Mouse (Mus musculus) lung, embryonic 16.5 days (tissue): ENCODE data around the gene Phf21a. TPM values are rescaled to one million over a fixed set of nuclear protein-coding genes. Genes with fewer than 3 reads are reported as not detected.

Source experiments
- ATAC-seq: fragments of 200-750 bp; cut with Nextera tagmentation; 2 replicates; pipeline ENCODE4 v1.8.0; 2017; ENCODE audit warnings: low read depth, mild to moderate bottlenecking, moderate library complexity
- H3K27ac ChIP-seq: fragments of 300-500 bp; sonication (generic); 2 replicates; pipeline ENCODE4 v1.5.1; 2014; ENCODE audit warnings: mild to moderate bottlenecking, control low read depth, low read length
- H3K27me3 ChIP-seq: fragments of 300-500 bp; sonication (generic); 2 replicates; pipeline ENCODE4 v1.6.1; 2014; ENCODE audit warnings: low read depth, low read length, mixed read lengths; ENCODE audit not compliant: control insufficient read depth, insufficient read depth
- H3K36me3 ChIP-seq: fragments of 300-500 bp; sonication (generic); 2 replicates; pipeline ENCODE4 v1.6.1; 2014; ENCODE audit warnings: low read length; ENCODE audit not compliant: control insufficient read depth, insufficient read depth
- H3K4me1 ChIP-seq: fragments of 300-500 bp; sonication (generic); replicated peaks from 2 replicates; pipeline ENCODE4 v1.6.1; 2014; ENCODE audit warnings: low read length, mixed read lengths; ENCODE audit not compliant: control insufficient read depth, insufficient read depth
- H3K4me2 ChIP-seq: fragments of 300-500 bp; sonication (generic); 2 replicates; pipeline ENCODE4 v1.6.1; 2014; ENCODE audit warnings: low read depth, low read length, control low read depth
- H3K4me3 ChIP-seq: fragments of 300-500 bp; sonication (generic); 2 replicates; pipeline ENCODE4 v1.5.1; 2014; ENCODE audit warnings: mild to moderate bottlenecking, low read length, control low read depth
- H3K9ac ChIP-seq: fragments of 300-500 bp; sonication (generic); 2 replicates; pipeline ENCODE4 v1.6.1; 2014; ENCODE audit warnings: low read length, control low read depth
- H3K9me3 ChIP-seq: fragments of 300-500 bp; sonication (generic); 2 replicates; pipeline ENCODE4 v1.6.1; 2016; ENCODE audit warnings: low read length; ENCODE audit not compliant: control insufficient read depth
- WGBS: fragments of 180-500 bp; shearing (Covaris S2); extraction: QIAGEN DNeasy Blood & Tissue Kit; methylation state at CpG from one replicate; pipeline ENCODE4 v1.1.7; 2014; 5-methylcytosine and 5-hydroxymethylcytosine counted together
- polyA plus RNA-seq: library from polyadenylated mRNA; unstranded; fragments of >200 nt; fragmentation: Nextera tagmentation; extraction: Ambion mirVana; gene quantifications from 2 replicates; pipeline ENCODE4 v1.2.1, GENCODE M21; 2015

Gene Phf21a
- polyA plus RNA-seq, result 25.5 and 31.4 TPM in 2 replicates

DNA sequence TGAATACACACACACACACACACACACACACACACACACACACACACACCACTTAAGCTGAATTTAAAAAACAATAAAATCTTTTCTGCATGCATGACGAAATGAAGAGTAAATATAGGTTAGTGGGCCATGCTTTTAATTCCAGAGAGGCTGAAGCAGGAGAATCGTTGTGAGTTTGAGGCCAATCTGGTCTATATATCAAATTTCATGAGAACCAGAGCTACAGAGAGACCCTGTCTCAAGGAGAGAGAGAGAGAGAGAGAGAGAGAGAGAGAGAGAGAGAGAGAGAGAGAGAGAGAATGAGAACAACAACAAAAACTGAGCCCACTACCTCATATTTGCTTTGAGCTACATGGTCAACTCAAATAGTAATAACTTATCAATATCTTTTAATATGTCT lies at the start of gene Phf21a:
Gene Phf21a, plus strand, starts transcription at position 301 of the 400 bp plus-strand sequence.
- no peaks in the 10 kb centered on the region for H3K4me1 ChIP-seq
- peak within 1 kb of the TSS; percentile 52 for H3K27ac ChIP-seq
- no peak within 1 kb of the TSS for H3K4me3 ChIP-seq
- H3K27me3 ChIP-seq, result no peaks in the 10 kb centered on the region
- H3K36me3 ChIP-seq, result no peaks in the 10 kb centered on the region
- no peaks in the 10 kb centered on the region for H3K9me3 ChIP-seq
- no peak within 1 kb of the TSS for H3K4me2 ChIP-seq
- ATAC-seq, result no peak
- 65% methylated on average over 2 of the region's 2 CpGs for whole genome bisulfite sequencing
- no peak within 1 kb of the TSS for H3K9ac ChIP-seq

DNA sequence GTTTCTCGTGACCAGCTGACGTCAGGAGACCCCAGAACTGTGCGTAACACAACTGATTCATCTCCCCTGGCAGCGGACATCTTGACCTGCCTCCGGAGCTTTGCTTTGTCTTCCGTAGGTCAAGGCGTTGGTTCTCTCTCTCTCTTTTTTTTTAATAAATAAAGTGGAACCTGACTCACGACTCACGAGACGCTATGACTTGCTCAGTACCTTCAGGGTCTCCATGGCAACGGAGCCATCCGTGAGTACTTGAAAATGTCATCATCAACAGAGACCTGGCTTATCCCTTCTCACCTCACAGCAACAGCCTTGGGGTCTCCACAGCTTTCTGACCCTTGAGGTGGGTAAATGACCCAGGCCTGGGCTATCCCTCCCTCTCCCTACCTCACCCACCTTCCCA lies 49.6 kb upstream of the Phf21a start:
- Histone ChIP-seq H3K9me3 (no peaks in the 10 kb centered on the region), H3K9ac (no peak overlapping the region), H3K27ac (no peak overlapping the region), H3K4me3 (no peak overlapping the region), H3K27me3 (no peaks in the 10 kb centered on the region), H3K4me2 (no peak overlapping the region), H3K4me1 (no peaks in the 10 kb centered on the region), H3K36me3 (no peaks in the 10 kb centered on the region)
- no peak for ATAC-seq
- 78% methylated on average over 12 of the region's 12 CpGs for WGBS

DNA sequence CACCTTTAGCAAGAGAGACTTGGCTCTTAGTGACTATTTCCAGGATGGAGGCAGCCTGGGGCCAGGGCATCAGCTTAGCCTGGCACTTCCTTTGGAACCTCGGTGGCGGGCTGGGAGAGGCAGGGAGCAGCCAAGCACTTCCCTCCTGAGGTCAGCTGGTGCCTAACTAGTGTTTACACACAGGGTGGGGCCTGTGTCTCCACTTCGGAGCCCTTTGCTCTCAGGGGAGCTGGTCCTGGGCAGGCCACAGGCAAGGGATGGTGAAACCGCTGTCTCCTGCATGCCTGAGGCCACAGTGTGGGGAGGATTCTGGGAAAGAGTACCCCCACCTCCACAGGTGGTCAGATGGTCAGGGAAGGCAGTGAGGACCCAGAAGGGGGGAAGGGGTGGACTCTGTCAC lies 45.3 kb upstream of the Phf21a start:
- H3K4me1 ChIP-seq, result no peaks in the 10 kb centered on the region
- H3K9ac ChIP-seq, result no peak overlapping the region
- WGBS, result 30% methylated on average over 4 of the region's 4 CpGs
- no peak overlapping the region for H3K4me3 ChIP-seq
- H3K9me3 ChIP-seq, result no peaks in the 10 kb centered on the region
- H3K27ac ChIP-seq, result no peak overlapping the region
- H3K27me3 ChIP-seq, result no peaks in the 10 kb centered on the region
- 0 out of 2 replicates have a peak, but pooled peaks have one; percentile 38 for ATAC-seq
- no peaks in the 10 kb centered on the region for H3K36me3 ChIP-seq
- no peak overlapping the region for H3K4me2 ChIP-seq

DNA sequence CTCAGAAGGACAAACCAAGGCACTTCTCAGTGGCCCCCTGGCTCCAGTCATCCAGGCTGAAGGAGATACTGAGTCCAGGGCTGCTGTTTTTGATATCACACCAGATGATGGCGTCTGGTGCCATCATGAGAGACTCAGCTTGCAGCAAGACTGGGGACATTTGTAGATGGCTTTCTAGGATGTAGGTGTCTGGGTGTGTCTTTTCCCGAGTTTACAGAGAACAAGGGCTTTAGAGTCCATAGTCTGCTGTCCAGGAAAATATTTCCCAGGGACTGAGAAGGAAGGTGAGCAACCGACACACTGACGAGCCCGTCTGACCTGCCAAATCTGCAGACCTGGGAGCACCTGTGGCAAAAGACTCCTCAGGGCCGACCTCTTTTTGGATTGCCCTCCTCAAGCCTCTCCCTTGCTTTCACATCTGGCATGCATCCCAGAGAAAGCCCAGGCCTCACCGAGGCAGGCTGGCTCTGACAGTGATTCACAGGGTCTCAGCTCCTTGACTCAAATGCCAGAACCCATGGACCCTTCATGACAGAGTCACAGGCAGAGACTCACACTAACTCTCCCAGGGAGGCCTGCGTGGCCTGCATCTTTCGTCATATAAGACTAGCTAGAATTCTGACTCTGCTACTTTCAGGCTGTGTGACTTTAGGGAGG lies 44.8 kb upstream of the Phf21a start:
- Histone ChIP-seq H3K9ac (no peak overlapping the region), H3K27ac (no peak overlapping the region), H3K4me2 (no peak overlapping the region), H3K4me3 (no peak overlapping the region), H3K27me3 (no peaks in the 10 kb centered on the region), H3K4me1 (no peaks in the 10 kb centered on the region), H3K9me3 (no peaks in the 10 kb centered on the region), H3K36me3 (no peaks in the 10 kb centered on the region)
- ATAC-seq, result no peak
- WGBS, result 62% methylated on average over 9 of the region's 9 CpGs

DNA sequence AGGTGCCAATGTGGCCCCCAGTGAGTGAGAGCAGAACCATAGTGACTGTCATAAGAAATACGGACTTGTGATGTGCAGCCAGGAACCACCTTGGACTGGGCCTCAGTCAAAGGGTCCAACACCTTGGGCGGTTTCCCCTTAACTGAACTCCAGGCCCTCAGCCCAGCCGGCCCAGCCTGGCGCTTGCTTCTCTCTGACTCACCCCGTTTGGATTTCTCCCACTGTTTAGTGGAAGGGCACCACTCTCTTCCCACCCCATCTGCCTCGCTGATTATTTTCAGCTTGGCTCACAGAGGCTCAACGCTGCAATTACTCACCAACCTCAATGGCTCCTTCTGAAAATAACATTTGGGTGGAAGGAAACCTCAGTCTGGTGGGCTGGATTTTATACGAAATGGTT lies 40.7 kb upstream of the Phf21a start:
- no peak overlapping the region for H3K4me3 ChIP-seq
- H3K9me3 ChIP-seq, result no peaks in the 10 kb centered on the region
- no peak overlapping the region for H3K4me2 ChIP-seq
- H3K27ac ChIP-seq, result no peak overlapping the region
- no peaks in the 10 kb centered on the region for H3K36me3 ChIP-seq
- 72% methylated on average over 8 of the region's 8 CpGs for WGBS
- no peaks in the 10 kb centered on the region; the same call in 1 of the 2 replicates for H3K27me3 ChIP-seq
- no peak for ATAC-seq
- no peak overlapping the region for H3K9ac ChIP-seq
- peaks cover 11% of the 10 kb centered on the region for H3K4me1 ChIP-seq

DNA sequence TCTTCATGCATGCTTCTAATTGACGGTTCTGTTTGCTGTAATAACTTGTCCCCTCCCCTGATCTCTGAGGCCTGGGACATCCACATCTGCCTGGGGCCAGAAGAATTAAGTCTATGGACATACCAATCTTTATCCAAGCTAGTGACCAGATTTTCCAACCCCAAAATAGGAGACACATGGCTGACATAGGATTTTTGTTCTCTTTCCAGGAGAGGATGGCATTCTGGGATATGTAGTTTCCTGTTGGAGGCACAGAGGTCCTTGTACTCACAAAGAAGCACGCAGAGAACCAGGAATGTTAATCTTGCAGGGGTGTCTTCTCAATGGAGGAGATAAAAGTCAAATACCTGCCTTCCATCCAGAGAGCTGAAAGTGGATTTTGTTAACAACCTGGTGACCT lies 40.2 kb upstream of the Phf21a start:
- H3K27me3 ChIP-seq, result no peaks in the 10 kb centered on the region; the same call in 1 of the 2 replicates

DNA sequence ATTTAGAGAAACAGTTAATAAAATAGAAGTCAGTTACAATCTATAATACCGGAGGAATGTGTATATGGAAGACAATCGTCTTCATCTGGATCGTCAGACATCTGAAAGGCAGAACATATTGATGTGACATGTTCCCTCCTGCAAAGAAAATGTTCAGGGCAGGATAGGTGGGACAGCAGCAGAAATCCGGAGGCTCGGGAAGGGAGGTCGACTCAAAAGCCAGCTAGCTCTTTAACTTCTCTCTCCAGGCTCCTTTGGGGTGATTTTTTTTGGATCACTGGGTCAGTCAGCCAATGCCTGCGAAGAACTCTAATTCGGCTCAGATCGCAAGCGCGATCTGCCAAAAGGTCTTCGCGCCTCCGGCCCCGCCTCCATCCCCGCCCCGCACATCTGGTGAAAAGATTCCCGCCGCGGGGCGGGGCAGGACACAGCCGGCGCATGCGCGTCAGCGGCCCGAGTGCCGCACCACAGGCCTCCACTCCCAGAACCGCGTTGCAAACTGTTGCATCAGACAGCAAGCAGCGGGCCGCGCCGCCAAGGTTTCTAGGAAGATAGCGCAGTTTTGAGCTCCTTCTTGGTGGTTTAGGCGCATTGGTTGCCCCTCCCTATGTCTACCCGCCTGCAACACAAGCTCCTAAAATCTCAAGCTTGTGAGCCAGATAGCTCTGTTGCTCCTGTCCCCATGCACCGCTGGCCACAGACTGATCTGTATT lies 37.7 kb upstream of the Phf21a start:
- H3K9ac ChIP-seq, result peak overlapping the region; percentile 68
- peak; percentile 89 for ATAC-seq
- peaks cover 14% of the 10 kb centered on the region for H3K27me3 ChIP-seq
- H3K36me3 ChIP-seq, result no peaks in the 10 kb centered on the region
- peak overlapping the region; percentile 45 for H3K4me3 ChIP-seq
- peak overlapping the region; percentile 75 for H3K4me2 ChIP-seq
- H3K9me3 ChIP-seq, result no peaks in the 10 kb centered on the region
- peaks cover 20% of the 10 kb centered on the region for H3K4me1 ChIP-seq
- peak overlapping the region; percentile 92 for H3K27ac ChIP-seq
- 2% methylated on average over 38 of the region's 38 CpGs for WGBS

More for the DNA sequence above, 40.2 kb upstream of the Phf21a start:
- no peaks in the 10 kb centered on the region for H3K36me3 ChIP-seq
- no peak overlapping the region for H3K4me3 ChIP-seq
- no peak overlapping the region for H3K4me2 ChIP-seq
- H3K4me1 ChIP-seq, result peaks cover 11% of the 10 kb centered on the region
- no peak for ATAC-seq
- H3K9ac ChIP-seq, result no peak overlapping the region
- H3K27ac ChIP-seq, result no peak overlapping the region
- WGBS, result 50% methylated on average over 2 of the region's 2 CpGs
- H3K9me3 ChIP-seq, result no peaks in the 10 kb centered on the region

DNA sequence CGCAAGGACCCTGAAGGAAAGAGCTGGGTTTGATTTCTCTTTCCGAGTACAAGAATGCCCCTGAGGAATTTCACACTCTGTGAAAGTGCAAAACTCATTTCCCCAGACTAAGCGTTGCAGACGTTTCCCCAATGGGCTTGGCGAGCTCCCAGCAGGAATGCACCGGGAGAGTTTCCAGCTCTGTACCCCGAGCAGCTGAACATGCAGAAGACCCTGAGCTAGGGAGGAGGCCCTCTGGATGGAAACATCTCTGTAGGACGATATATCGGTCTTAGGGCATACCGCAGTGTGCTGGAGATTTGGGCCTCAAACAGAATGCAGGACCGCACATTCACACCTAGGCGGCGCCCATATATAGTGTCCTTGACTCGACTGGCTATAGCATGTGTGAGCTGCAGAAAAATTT lies 37.1 kb upstream of the Phf21a start:
- peak overlapping the region; percentile 45 for H3K4me3 ChIP-seq
- peak; percentile 46 for ATAC-seq
- no peaks in the 10 kb centered on the region for H3K36me3 ChIP-seq
- no peaks in the 10 kb centered on the region for H3K9me3 ChIP-seq
- H3K27ac ChIP-seq, result peak overlapping the region; percentile 92
- H3K4me1 ChIP-seq, result peaks cover 20% of the 10 kb centered on the region
- WGBS, result 2% methylated on average over 14 of the region's 14 CpGs
- peak overlapping the region; percentile 75 for H3K4me2 ChIP-seq
- H3K9ac ChIP-seq, result peak overlapping the region; percentile 68
- H3K27me3 ChIP-seq, result peaks cover 19% of the 10 kb centered on the region

DNA sequence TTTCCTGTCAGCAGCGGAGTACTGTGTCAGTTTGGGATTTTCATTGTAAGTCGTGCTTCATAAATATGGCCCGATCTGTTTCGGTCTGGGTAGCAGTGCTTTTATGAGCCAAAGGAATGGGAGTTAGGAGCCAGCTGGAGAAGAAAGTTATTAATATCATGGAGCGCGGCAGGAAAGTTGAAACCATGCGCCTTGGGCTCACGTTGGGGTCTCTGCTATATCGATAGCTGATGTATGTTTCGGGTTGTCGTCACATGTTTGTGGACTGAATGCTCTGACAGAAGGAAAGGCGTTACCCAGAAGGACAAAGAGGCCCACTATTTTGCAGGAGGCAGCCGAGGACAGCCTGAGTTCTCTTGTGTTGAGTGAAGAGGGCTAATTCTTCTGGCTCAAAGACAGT lies 36.2 kb upstream of the Phf21a start:
- no peaks in the 10 kb centered on the region for H3K36me3 ChIP-seq
- H3K4me1 ChIP-seq, result peaks cover 20% of the 10 kb centered on the region
- H3K4me3 ChIP-seq, result no peak overlapping the region
- no peak overlapping the region for H3K4me2 ChIP-seq
- no peak overlapping the region for H3K9ac ChIP-seq
- H3K27me3 ChIP-seq, result peaks cover 24% of the 10 kb centered on the region
- no peak for ATAC-seq
- no peaks in the 10 kb centered on the region for H3K9me3 ChIP-seq
- WGBS, result 59% methylated on average over 13 of the region's 13 CpGs
- H3K27ac ChIP-seq, result no peak overlapping the region
